Mouse (Mus musculus): ENCODE results near the gene Tanc1. TPM values are rescaled to one million over a fixed set of nuclear protein-coding genes. Genes with fewer than 3 reads are reported as not detected.

Tanc1 gene
- polyA plus RNA-seq, 1 experiment from 2014 or later = 51.6 TPM

Other genes starting within 250 kb of the Tanc1 start
- 0.98 and 1.0 TPM in 2 replicates for gene Dapl1, start 127.4 kb upstream of the Tanc1 start, polyA plus RNA-seq (2014; fragmentation: Nextera tagmentation; extraction: Ambion mirVana)